Mouse (Mus musculus) left cerebral cortex, postnatal 10 days (tissue): ENCODE measurements around the gene Ptch2. TPM values are rescaled to one million over a fixed set of nuclear protein-coding genes. Genes with fewer than 3 reads are reported as not detected.

Experiments used
- DNase-seq, 2 experiments: peaks; one replicate each; pipeline ENCODE4 v3.0.0; 2021 to 2022; ENCODE audit warnings: low spot score in 2 of 2, mixed read lengths in 1 of 2; ENCODE audit errors: extremely low spot score in 1 of 2
- intact Hi-C: fragments of 180-260 bp; cut with DNase I; formaldehyde crosslinking; loops from one replicate; pipeline ENCODE4 v1.15.1; 2025
- total RNA-seq, 2 experiments: library from RNA; stranded (reverse); gene quantifications; 2 replicates each; pipeline ENCODE4 v1.2.3; 2021

Ptch2 gene
- 1 to 10 TPM; 2.4 to 3.4 TPM for total RNA-seq

DNA sequence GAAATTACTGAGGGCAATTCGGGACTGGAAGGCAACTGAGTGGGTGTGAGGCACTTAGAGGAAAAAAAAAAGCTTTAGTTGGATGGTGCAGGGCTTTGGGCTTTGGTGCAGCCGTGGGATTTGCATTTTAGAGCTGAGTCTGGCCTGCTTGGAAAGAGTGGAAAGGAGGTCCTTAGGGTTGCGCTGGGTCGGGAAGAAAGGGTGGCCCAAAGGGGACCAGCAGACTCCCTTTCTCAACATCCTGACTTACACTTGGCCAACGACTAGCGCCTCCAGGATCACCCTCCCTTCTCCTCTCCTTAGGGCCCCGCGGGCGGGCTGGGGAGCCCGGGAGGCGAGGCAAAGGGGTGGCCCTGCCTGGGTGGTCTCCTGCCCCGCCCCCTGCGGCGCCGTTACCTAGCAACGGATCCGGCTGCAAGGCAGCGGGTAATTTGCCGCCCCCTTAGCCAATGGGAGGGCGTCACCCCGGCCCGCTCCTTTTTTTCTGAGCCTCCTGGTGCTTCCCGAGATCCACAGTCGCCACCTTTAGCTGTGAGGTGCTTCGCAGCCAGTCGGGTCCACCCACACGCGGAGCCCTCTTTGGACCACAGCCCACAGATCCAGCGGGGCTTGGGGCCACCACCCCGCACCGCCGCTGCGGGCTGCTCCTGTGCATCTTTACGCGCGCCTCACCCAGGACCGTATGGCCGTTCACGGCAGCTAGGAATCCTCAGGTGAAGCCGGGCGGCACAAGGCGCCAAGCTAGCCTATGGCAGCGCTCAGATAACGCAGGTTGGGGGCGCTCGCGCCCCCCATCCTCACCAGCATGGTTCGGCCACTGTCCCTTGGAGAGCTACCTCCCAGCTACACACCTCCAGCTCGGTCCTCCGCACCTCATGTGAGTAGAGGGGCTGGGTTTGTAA is at the start of gene Ptch2:
Gene Ptch2 (plus strand): TSS at position 525 of the 902 bp plus-strand sequence.
- peak; percentile 62 to 87 for DNase-seq
- intact Hi-C loops, result loop anchor here (5.0 kb wide), 1 partner anchor 44 kb away; no protein-coding TSS in a partner anchor

DNA sequence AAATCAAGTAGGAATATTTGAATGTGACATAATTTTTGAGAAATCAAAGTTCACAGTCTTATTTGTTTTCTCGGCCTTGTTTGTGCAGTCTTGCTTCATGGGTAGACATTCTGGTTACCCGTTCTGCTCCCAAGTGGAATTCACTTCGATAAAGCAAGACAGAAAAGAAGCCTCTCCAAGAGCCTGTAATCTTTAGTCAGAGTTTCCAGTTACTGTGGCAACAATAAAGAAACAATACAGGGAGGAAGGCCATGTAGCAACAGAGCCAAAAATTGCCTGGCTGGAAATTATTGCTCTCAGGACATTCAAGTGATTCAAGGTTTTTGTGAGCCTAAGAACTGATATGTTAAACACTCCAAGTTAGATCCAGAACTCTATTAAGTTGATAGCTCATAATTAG is 47.0 kb upstream of the Ptch2 start:
- no peak for DNase-seq
- intact Hi-C loops, result no loop called here

DNA sequence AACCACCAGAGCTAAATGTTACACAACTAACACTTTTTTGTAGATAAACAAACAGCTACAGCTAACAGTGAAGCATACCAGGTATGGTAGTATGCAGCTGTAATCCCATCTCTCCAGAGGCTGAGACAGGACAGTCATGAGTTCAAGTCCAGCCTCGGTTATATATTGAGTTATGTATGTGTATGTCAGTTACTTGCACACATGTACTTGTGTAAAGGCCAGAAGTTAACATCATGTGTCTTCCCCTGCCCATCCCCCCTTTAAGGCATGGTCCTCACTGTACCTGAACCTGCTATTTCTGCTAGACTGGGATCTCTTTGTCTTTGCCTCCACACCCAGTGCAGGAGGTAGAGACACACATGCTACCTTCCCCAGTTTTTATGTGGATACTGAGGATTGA is 46.4 kb upstream of the Ptch2 start:
- intact Hi-C loops, result no loop called here
- no peak for DNase-seq

DNA sequence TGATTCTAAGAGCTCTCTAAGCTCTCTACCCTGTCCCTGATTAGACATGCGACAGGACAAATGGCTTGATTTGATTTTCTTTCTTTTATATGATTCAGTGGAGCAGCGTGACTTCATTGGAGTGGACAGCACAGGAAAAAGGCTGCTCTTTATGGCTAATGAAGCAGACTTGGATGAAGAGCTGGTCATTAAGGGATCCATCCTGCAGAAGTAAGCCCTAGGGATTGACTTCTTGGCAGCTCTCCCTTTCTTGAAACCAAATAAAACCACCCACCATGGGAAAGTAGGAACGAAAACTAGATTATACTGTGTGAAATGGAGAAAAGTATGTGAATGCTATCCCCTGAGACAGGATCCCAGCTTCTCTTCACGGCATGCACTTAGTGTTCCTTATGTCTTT is 43.2 kb upstream of the Ptch2 start:
- no peak for DNase-seq
- intact Hi-C loops, result loop anchor here (5.0 kb wide), 1 partner anchor 45 kb away; the partner anchor contains the start of gene Ptch2

DNA sequence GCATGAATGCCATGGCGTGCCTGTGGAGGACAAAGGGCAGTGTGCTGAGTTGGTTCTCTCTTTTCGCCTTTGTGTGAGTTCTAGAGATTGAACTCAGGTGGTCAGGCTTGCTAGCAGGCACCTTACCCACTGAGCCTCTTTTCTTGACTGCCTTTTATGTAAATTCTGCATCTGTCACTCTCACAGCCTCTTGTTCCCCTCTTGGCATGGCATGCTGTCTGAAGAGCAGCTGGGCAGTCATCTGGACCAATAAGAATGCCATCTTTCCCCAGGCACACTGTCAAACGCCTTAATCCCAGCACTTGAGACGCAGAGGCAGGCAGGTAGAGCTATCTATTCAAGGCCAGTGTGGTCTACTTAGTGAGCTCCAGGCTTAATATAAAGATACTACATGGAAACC is 41.9 kb upstream of the Ptch2 start:
- intact Hi-C loops, result loop anchor here (5.0 kb wide), 1 partner anchor 43 kb away; the partner anchor contains the start of gene Ptch2
- no peak for DNase-seq

DNA sequence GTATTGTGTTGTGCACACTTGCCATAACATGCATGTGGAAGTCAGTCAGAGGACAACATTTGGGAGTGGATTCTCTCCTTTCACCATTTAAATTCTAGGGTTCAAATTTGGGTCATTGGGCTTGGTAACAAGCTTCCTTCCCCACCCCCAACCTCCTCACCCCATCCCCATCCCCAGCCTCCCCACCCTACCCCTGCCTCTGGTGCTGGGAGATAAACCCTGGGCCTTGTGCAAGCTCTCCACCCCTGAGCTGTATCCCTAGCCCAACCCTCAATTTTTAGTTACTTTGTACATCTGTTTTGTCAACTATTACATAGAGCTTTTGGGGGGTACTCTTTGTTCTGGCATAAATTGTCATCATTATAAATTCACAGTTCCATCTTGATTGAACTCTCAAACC is 39.8 kb upstream of the Ptch2 start:
- no peak for DNase-seq
- intact Hi-C loops, result no loop called here

DNA sequence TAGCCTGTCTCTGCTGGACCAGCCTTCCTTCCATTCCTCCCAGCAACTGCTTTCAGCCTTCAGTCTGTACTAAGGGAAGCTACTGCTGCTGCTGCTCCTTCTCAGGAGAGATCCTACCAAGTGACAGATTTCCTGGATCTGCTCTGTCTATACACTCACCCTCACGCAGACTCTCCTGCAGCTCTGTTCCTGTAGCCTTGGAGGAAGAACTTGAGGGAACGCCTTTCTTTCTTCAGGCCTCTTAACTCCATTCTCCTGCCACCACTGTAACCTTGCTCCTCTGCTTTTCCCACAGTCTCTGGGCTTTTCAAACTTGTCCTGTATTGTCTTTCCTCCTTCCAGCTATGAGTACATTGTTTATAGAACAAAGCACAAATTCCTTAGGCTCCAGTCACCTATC is 39.4 kb upstream of the Ptch2 start:
- DNase-seq, result no peak
- intact Hi-C loops, result no loop called here

DNA sequence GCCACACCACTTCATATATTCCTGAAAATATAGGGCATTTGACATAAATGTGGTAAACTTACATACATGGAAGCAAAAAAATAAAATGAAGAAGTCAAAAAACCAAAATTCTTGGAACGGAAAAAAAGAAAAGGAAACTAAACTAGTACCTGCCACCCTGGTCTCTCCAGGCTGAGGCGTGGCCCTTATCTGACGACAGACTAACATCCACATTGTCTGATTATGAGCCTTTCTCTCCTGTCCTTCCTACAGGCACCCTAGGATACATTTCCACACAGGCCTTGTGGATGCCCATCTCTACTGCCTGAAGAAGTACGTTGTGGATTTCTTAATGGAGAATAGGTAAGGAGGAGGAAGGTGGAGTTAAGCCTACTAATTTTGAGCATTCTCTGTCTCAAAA is 37.4 kb upstream of the Ptch2 start:
- intact Hi-C loops, result no loop called here
- no peak for DNase-seq

DNA sequence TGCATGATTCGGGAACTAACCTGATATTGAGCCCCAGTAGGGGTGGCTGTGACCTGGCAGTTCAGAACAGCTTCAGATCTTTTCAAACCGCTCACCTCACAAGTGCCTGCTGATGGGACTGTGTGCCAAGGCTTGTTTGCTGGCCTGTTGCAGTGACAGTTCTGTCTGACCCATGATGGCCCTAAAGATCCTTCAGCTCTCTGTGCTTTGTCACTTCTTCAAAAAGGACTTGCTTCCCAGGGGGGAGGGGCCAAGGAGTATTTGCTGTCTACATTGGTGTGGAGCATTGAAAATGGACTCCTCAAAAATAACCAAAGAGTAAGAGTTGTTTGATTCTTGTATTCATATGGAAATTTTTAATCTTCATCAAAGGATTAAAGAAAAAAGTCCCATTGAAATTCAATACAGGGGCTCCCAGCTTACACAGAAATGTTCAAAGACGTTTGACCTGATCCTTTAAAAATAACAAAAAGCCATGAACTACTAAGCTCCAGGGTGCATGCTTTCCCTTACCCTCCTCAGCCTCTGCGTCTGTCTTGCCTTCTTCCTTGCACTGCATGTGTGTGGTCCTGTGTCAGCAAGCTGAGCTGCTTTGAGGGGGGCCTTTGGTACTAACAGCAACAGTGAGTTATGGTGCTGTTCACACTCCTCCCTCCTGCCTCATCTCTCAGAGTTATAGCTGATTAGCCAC is 33.0 kb upstream of the Ptch2 start:
- no peak for DNase-seq
- intact Hi-C loops, result no loop called here

DNA sequence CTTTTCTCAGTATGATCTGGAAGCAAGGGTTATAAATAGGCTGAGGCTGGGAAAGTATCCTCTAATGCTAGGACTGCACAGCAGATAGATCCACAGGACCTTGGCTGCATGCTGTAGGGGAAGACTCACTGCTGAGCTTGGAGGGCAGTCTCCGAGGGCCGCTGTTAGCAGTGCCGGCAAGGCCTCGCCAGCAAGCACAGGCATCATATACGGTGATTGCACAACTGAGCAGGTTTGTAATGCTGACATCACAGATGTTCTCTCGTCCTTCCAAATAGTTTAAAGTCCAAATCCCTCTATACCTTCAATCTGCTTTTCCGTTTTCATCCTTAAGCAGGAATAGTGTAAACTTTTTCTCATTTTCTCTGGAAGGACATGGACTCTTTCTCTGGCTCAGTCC is 27.8 kb upstream of the Ptch2 start:
- no peak for DNase-seq
- intact Hi-C loops, result no loop called here

DNA sequence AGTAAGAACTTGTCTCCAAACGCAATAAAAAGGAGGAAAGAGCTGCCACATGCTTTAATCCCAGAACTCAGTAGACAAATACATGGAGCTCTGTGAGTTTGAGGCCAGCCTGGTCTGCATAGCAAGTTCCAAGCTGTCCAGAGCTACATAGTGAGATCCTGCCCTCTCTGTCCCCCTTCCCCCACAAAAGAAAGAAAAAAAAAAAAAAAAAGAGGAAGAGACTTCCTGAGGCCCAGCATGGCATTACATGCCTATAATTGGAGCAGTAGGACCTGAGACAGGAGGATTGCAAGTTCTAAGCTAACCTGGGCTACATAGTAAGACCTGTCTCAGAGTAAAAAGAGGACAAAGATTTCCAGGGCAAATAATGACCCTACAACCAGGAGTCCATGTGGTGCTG is 26.2 kb upstream of the Ptch2 start:
- DNase-seq, result no peak
- intact Hi-C loops, result no loop called here

DNA sequence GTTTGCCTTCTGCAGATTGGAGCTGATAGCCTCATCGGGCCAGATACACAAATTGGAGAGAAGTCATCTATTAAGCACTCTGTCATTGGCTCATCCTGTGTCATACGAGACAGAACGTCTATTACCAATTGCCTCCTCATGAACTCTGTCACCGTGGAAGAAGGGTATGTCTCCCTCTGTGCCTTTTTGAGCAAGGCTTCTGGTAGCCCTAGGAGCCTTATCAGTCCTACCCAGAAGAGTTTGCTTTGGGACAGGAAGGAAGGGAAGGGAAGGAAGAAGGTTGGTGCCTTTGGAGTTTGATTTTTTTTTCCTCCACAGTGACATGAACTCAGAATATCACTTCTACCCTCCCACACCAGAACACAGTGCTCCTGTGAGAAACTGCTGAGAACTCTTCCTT is 25.3 kb upstream of the Ptch2 start:
- DNase-seq, result no peak
- intact Hi-C loops, result no loop called here

DNA sequence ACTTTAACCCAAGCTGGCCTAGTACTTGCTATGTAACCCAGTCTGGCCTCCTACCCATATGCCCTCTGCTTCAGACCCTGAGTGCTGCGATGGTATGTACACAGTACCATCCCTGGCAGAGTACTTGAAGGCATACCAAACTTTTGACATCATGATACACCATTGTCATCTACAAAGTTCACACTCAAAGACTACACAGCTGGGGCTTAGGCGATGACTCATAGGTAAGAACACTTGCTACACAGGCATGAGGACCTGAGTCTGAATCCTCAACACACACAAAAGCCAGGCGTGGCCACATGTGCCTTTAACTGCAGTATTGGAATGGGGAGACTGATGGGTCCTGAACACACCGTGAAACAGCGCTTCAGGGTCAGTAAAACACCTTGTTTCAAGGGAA is 24.7 kb upstream of the Ptch2 start:
- intact Hi-C loops, result no loop called here
- DNase-seq, result no peak

DNA sequence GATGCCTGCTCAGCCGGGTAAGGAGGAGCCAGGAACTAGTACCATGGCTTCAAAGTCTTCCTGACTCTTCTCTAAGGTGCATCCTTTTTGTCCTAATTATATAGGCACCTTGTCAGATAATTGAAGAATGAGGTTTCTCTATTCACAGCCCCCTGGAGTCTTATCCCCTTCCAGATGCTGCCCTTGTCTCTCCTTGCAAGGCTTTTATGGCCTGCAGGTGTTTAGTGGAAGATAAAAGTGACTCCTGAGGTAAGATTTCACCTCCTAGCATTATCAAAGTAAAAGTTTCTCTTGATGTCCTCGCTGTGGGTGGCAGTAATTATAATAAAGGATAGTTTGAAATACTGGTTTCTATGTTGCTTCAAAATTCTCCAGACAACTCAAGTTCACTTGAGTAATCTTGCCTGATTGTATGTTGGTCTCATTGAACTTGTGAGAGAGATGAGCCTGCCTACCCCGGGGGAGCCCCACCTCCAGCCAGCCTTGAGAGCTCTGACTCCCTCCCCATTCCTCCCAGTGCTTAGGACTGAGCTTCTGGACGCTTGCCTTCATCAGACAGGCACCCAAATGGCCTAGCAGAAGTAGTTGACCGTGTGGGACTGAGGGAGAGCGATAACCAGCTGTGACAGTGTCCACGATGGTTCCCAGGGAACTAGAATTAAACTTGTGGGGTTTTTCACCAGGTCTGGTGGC is 7.8 kb upstream of the Ptch2 start:
- intact Hi-C loops, result no loop called here
- DNase-seq, result no peak

DNA sequence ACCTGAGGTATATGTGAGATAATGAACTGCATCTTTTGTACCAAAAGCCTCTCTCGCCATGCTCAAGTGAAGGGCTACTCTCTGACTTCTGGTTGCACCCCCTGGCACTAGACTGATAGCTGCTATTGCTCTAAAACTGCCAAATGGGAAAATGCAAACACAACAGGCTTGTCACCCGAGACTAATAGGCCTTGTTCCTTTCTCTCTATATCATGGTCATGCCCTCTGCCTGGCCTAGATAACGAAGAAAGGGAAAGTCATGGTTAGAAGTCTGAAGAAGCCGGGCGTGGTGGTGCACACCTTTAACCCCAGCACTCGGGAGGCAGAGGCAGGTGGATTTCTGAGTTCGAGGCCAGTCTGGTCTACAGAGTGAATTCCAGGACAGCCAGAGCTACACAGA is 5.3 kb upstream of the Ptch2 start:
- intact Hi-C loops, result no loop called here
- DNase-seq, result no peak

DNA sequence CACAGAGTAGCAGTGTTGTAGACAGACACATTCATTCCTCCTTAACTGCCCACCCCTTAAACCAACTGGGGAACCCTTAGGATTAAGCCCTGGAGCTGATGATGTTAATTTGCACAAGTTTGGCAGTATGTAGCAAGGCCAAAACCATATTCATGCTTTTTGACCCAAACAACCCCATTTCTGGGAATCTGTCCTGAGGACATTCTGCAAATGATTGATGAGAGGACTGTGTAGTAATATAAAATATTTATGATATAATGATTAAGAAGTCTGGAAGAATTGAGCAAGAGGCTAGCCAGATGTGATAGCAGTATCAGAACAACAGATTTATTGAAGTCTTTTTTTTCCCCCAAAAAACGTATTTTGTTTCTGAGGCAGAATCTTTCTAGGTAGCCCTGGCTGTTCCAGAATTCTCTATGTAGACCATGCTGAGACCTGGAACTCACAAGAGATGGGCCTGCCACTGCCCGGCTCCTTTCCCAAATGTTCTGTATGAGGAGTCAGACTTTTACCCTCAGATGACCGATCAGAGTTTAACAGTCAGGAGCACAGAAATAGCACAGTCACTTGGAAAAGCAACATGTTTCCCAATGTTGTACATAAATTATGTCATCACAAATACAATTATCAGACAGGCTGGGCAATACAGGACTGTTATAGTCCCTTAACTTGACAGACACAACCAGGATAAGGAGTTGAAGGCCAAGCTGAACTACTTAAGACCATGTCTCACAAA is 1.1 kb upstream of the Ptch2 start:
- no peak for DNase-seq
- intact Hi-C loops, result loop anchor here (5.0 kb wide), 1 partner anchor 42 kb away; no protein-coding TSS in a partner anchor

DNA sequence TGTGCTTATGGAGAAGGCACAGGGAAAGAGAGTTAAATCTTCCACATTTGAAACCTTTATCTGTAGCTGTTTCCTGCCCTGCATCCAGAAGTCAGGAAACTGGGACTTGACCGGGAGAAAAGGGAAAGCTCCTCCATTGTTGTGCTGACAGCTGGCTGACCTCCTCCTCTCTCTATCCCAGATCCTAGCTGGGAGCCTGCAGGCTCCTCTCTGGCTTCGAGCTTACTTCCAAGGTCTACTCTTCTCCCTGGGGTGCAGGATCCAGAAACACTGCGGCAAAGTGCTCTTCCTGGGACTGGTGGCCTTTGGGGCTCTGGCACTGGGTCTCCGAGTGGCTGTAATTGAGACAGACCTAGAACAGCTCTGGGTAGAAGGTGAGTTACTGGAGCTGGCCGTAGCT is 791 bp downstream of the Ptch2 start:
- intact Hi-C loops, result loop anchor here (5.0 kb wide), 1 partner anchor 44 kb away; no protein-coding TSS in a partner anchor
- no peak for DNase-seq

DNA sequence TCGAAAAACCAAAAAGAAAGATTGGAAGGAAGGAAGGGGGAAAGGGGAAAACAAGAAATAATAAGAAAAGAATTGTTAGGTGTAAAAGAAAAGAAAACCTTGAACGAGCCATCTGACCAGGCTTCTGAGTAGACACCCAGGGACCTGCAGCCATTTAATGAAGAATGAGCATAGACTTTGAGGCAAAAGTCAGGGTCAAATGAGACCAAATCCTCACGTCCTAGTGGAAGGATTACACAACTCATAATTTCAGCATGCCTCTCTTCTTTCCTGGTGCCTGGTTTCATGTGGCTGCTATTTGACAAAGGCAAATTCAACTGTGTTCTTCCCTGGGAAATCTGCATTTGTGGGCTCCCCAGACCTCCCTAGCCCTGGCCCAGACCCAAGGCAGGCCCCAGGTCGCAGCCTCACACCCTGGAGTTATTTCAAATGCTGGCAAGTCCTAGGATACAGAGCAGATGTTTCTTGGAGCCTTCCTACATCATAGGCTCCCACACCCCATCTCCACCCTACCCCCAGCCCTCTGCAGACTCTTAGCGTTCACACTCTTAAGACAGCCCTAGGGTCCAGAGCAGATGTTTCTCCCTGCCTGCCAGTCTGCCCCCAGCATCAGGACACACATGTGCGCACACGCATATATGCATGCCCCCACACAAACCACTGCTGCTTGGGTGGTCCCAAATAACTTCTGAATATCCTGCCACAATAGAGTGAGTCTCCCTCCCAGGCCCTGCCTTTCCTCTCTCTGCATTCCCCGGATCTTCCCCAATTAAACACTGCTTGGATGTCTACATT is 2.3 kb downstream of the Ptch2 start:
- intact Hi-C loops, result loop anchor here (5.0 kb wide), 1 partner anchor 46 kb away; no protein-coding TSS in a partner anchor
- no peak for DNase-seq
